Mouse (Mus musculus): ENCODE data around the gene Tmem52.

- TF ChIP-seq POLR2A (IDR thresholded peaks at IDR 0.05; ENCODE audit: insufficient read length, low read depth), result no peak
- TF ChIP-seq POLR2AphosphoS2 (IDR thresholded peaks at IDR 0.05; ENCODE audit: insufficient read length, low read depth), result no peak
- TF ChIP-seq TCF3 (IDR thresholded peaks at IDR 0.05; ENCODE audit: insufficient read length, low read depth), result no peak
- no peak for TF ChIP-seq E2F4 (IDR thresholded peaks at IDR 0.05; ENCODE audit: insufficient read depth)
- TF ChIP-seq CEBPB (IDR thresholded peaks at IDR 0.05; ENCODE audit: insufficient read depth, poor library complexity, severe bottlenecking), result no peak
- no peak for TF ChIP-seq MYOD1 (IDR thresholded peaks at IDR 0.05; ENCODE audit: control insufficient read depth in 1 of 3, insufficient read length in 2 of 3, low read depth in 2 of 3)
- no peak for TF ChIP-seq USF1 (IDR thresholded peaks at IDR 0.05; ENCODE audit: low read depth)
- TF ChIP-seq MAX (IDR thresholded peaks at IDR 0.05; ENCODE audit: low read depth), result no peak
- no peak for TF ChIP-seq MYOG (IDR thresholded peaks at IDR 0.05; ENCODE audit: control insufficient read depth in 1 of 3, insufficient read depth in 1 of 3, insufficient read length in 2 of 3, low read depth in 2 of 3)
- no peak for TF ChIP-seq REST (IDR thresholded peaks at IDR 0.05; ENCODE audit: insufficient read depth, insufficient read length)
- TF ChIP-seq TCF12 (IDR thresholded peaks at IDR 0.05; ENCODE audit: insufficient read depth, poor library complexity, severe bottlenecking), result no peak
- TF ChIP-seq SRF (IDR thresholded peaks at IDR 0.05; ENCODE audit: control insufficient read depth, insufficient read length, low read depth), result no peak
These were observed 3.3 kb upstream of the Tmem52 start for GRCm38 (mm10) chr4:155465607-155466006.
